Mouse (Mus musculus): ENCODE results near the gene Gnat1. TPM values are rescaled to one million over a fixed set of nuclear protein-coding genes. Genes with fewer than 3 reads are reported as not detected.

Gene Gnat1
- polyA plus RNA-seq, 1 experiment from 2014 or later: 0.30 TPM

DNA sequence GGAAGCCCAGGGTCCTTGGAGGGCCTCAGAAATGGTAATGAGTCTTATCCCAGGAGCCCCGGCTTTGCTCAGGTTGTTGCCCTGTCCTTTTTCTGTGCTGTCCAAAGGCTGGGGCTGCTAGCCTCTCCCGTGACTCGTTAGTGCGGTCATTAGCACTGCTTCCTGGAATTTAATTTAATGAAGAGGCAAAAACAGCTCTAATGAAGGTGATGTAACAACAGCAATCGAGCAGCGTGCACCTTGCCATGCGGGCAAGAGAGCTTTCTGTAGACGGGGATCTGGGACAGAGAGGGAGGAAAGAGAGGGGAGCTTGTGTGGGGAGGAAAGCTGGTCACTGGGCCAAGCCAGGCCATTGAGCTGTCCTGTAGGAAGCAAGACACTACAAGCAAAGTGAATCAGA, 37.8 kb downstream of the Gnat1 start:
- Histone ChIP-seq H3K36me3 (ENCODE audit: insufficient read depth, low read length) (no peaks in the 10 kb centered on the region), H3K4me3 (ENCODE audit: low read depth, low read length) (no peak overlapping the region), H3K27ac (ENCODE audit: low read length) (no peak overlapping the region), H3K9ac (replicated peaks; ENCODE audit: low read depth) (no peak overlapping the region), H3K9me3 (ENCODE audit: low read length) (no peaks in the 10 kb centered on the region), H3K27me3 (replicated peaks; ENCODE audit: insufficient read depth, low read length) (no peaks in the 10 kb centered on the region), H3K4me1 (ENCODE audit: insufficient read depth, low read depth, low read length) (peaks cover 10% of the 10 kb centered on the region; the same call in 1 of the 2 replicates), H3K4me2 (replicated peaks; ENCODE audit: low read depth, low read length) (no peak overlapping the region)
- ATAC-seq (no peak), DNase-seq (ENCODE audit: low spot score) (no peak)
- 66% methylated on average over 8 of the region's 8 CpGs for WGBS
- no peak for TF ChIP-seq CTCF (IDR thresholded peaks at IDR 0.05)
- no peak for TF ChIP-seq EP300 (IDR thresholded peaks at IDR 0.05)

DNA sequence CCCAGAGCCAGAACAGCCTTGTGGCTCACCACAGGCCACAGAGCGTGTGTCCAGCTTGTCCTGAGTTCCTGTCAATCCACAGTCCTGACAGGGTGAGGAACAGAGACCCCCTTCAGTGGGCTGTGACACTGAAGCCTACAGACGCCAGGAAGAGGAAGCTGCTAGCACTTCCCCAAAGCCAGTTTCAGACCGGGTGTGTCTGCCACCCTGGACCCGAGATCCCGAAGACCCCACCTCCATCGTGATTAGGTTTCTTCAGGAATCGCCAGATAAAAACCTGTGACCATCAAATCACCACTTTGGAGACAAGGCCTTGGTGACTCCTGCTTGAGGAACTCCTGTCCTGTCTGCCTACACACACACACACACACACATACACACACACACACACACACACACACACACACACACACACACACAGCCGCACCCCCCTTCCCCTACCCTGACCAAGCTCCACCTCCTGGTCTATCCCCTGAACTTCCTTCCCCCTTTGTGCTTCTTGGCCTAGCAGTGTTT, 39.2 kb downstream of the Gnat1 start:
- no peak overlapping the region for H3K27ac ChIP-seq (ENCODE audit: low read length)
- no peaks in the 10 kb centered on the region for H3K27me3 ChIP-seq (replicated peaks; ENCODE audit: insufficient read depth, low read length)
- no peak overlapping the region for H3K4me3 ChIP-seq (ENCODE audit: low read depth, low read length)
- no peak overlapping the region for H3K9ac ChIP-seq (replicated peaks; ENCODE audit: low read depth)
- no peak overlapping the region for H3K4me2 ChIP-seq (replicated peaks; ENCODE audit: low read depth, low read length)
- 26% methylated on average over 7 of the region's 8 CpGs for WGBS
- peak; percentile 54 for DNase-seq (ENCODE audit: low spot score)
- H3K9me3 ChIP-seq (ENCODE audit: low read length): no peaks in the 10 kb centered on the region
- H3K36me3 ChIP-seq (ENCODE audit: insufficient read depth, low read length): no peaks in the 10 kb centered on the region
- H3K4me1 ChIP-seq (ENCODE audit: insufficient read depth, low read depth, low read length): peaks cover 10% of the 10 kb centered on the region; the same call in 1 of the 2 replicates
- TF ChIP-seq EP300 (IDR thresholded peaks at IDR 0.05) (no peak), CTCF (IDR thresholded peaks at IDR 0.05) (peak; percentile 38; the same call in 1 of the 2 replicates)
- peak; percentile 32; the same call in 1 of the 2 replicates for ATAC-seq

DNA sequence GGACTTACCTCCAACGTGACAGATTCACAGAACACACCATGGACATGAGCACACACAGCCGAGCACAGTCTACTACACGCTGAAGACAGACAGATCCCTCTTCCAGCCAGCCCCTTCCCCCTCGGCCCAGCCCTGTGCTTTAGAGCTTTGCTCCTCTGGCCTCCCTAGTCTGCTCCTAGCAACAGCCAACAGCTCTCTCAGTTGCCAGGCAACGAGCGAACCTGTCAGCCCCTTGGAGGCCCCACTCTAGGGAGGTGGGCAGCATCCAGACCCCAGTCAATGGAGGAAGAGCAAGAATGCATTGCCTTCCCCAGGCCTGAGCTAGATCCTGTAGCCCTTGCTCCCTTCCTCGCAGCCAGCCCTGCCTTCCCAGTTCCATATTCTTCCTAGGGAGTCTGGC, 42.4 kb downstream of the Gnat1 start:
- WGBS: 43% methylated on average over 7 of the region's 7 CpGs
- Histone ChIP-seq H3K9me3 (ENCODE audit: low read length) (no peaks in the 10 kb centered on the region), H3K27ac (ENCODE audit: low read length) (no peak overlapping the region), H3K4me2 (replicated peaks; ENCODE audit: low read depth, low read length) (no peak overlapping the region), H3K27me3 (replicated peaks; ENCODE audit: insufficient read depth, low read length) (no peaks in the 10 kb centered on the region), H3K9ac (replicated peaks; ENCODE audit: low read depth) (no peak overlapping the region), H3K4me3 (ENCODE audit: low read depth, low read length) (no peak overlapping the region), H3K36me3 (ENCODE audit: insufficient read depth, low read length) (no peaks in the 10 kb centered on the region), H3K4me1 (ENCODE audit: insufficient read depth, low read depth, low read length) (peaks cover 9% of the 10 kb centered on the region; the same call in 1 of the 2 replicates)
- ATAC-seq: no peak
- no peak for TF ChIP-seq CTCF (IDR thresholded peaks at IDR 0.05)
- no peak for TF ChIP-seq EP300 (IDR thresholded peaks at IDR 0.05)
- peak; percentile 36 for DNase-seq (ENCODE audit: low spot score)

DNA sequence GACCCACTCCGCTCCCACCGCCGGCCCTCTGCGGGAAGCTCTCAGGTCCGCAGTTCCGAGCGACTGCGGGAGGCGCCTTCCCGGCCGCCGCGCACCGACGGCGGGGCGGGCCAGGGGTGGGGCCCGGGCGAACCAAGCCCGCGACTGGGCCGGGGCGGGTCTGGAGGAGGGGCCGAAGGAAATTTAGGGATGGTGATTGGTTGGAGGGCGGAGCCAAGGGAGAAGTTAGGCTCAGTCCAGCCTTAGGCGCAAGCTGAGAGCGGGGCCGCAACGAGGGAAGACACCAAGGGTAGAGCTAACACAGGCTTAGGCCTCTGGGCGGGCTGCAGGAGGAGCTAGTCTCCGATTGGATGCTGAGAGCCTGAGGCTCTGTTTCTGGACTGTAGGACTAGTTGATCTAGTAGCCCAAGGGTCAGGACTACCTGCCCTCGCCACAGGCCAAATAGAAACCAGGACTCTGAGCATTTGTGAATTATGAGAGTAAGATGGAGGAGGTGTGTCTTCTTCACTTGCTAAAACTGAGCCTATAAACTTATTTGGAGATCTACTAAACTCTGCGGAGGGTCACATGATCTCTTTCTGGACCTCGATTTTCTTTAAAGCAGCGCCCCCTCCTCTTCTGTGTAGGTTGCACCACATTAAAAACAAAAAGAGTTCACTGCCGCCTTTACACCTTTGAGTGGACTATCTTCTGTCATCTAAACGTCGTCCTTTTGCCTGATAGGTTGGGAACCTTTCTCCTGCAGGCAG, 44.1 kb downstream of the Gnat1 start, which contains the start of gene Gnai2:
Gene Gnai2 (minus strand): TSS at position 89 of the 750 bp plus-strand sequence.
- H3K4me3 ChIP-seq (ENCODE audit: low read depth, low read length): peak within 1 kb of the TSS; percentile 90
- H3K4me2 ChIP-seq (replicated peaks; ENCODE audit: low read depth, low read length): peak within 1 kb of the TSS; percentile 90
- H3K9me3 ChIP-seq (ENCODE audit: low read length): no peaks in the 10 kb centered on the region
- DNase-seq (ENCODE audit: low spot score): peak; percentile 99
- H3K9ac ChIP-seq (replicated peaks; ENCODE audit: low read depth): peak within 1 kb of the TSS; percentile 96
- no peaks in the 10 kb centered on the region for H3K36me3 ChIP-seq (ENCODE audit: insufficient read depth, low read length)
- peak; percentile 95 for ATAC-seq
- H3K4me1 ChIP-seq (ENCODE audit: insufficient read depth, low read depth, low read length): peaks cover 22% of the 10 kb centered on the region
- TF ChIP-seq CTCF (IDR thresholded peaks at IDR 0.05) (peak; percentile 33; the same call in 1 of the 2 replicates), EP300 (IDR thresholded peaks at IDR 0.05) (no peak)
- WGBS: 3% methylated on average over 37 of the region's 38 CpGs
- no peaks in the 10 kb centered on the region for H3K27me3 ChIP-seq (replicated peaks; ENCODE audit: insufficient read depth, low read length)
- H3K27ac ChIP-seq (ENCODE audit: low read length): peak within 1 kb of the TSS; percentile 90

DNA sequence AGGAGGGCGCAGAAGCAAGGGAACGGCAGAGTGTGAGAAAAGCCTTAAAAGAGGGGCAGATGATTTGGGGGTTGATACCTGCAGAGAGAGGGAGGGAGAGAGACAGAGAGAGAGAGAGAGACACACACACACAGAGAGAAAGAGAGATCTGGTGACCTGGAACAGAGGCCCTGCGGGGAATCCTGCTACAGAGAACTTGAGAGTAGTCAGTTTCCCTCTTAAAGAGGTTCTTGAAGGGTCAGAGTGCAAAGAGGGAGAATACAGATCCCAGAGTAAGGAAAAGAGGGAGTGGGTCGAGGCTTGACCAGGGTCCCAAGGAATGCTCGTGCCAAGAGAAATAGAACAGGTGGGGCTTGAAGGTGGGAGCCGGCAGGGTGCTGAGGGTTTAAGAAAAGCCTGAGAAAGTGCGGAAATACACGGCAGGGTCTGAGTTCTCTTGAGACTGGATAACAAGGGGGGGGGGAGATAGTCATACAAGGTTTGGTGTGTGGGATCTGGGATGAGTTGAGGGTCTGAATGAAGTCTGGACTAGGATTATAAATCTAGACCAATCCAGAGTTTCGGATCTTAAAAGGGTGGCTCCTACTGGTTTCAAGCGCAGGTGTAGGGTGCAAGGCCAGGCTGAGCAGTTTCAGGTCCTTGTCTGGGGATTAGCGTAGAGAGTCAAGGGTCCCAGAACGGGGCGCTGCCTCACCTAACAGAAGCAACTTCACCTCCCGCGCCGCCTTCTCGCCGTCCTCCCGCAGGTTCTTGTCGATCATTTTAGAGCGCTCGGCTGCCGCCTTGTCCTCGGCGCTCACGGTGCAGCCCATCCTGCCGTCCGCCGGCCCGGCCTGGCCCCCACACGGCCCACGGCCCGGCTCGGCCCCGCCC, 44.9 kb downstream of the Gnat1 start:
- peak overlapping the region; percentile 96 for H3K9ac ChIP-seq (replicated peaks; ENCODE audit: low read depth)
- 1% methylated on average over 35 of the region's 35 CpGs for WGBS
- peak overlapping the region; percentile 90 for H3K27ac ChIP-seq (ENCODE audit: low read length)
- TF ChIP-seq CTCF (IDR thresholded peaks at IDR 0.05) (0 out of 2 replicates have a peak, but pooled peaks have one; percentile 7), EP300 (IDR thresholded peaks at IDR 0.05) (no peak)
- no peak for ATAC-seq
- peaks cover 25% of the 10 kb centered on the region for H3K4me1 ChIP-seq (ENCODE audit: insufficient read depth, low read depth, low read length)
- no peaks in the 10 kb centered on the region for H3K9me3 ChIP-seq (ENCODE audit: low read length)
- no peaks in the 10 kb centered on the region for H3K36me3 ChIP-seq (ENCODE audit: insufficient read depth, low read length)
- peak overlapping the region; percentile 90 for H3K4me2 ChIP-seq (replicated peaks; ENCODE audit: low read depth, low read length)
- H3K4me3 ChIP-seq (ENCODE audit: low read depth, low read length): peak overlapping the region; percentile 90
- no peaks in the 10 kb centered on the region for H3K27me3 ChIP-seq (replicated peaks; ENCODE audit: insufficient read depth, low read length)
- DNase-seq (ENCODE audit: low spot score): no peak
